ENCODE assay signal across 8 mouse cellular contexts in genomic region chr4:134468215-134468575, GRCm38 (mm10). TPM values are rescaled to one million over a fixed set of nuclear protein-coding genes. Genes with fewer than 3 reads are reported as not detected.
A peak's percentile ranks its signal among the peaks of the same experiment; 100 is the strongest.
DNase-seq lines count a peak whose midpoint lies in the region; ATAC-seq and TF ChIP-seq lines count a peak whose summit lies in the region.

Stmn1 (plus strand) TSS chr4:134468320.

- peak within 1 kb of the TSS; percentile 89 for H3K4me2 ChIP-seq in forebrain, embryonic 16.5 days (ENCODE audit: low read length)
- H3K4me2 ChIP-seq in lung, embryonic 15.5 days: peak within 1 kb of the TSS; percentile 99

- WGBS in forebrain, embryonic 16.5 days: under 1% methylated on average over 30 of the region's 31 CpGs
- WGBS in lung, embryonic 15.5 days: under 1% methylated on average over 31 of the region's 31 CpGs

- no peaks in the 10 kb centered on the region for H3K9me3 ChIP-seq in ES-E14 (ENCODE audit: control insufficient read depth, insufficient read depth, low read depth, low read length)
- H3K9me3 ChIP-seq in forebrain, embryonic 16.5 days (ENCODE audit: control insufficient read depth, low read length): no peaks in the 10 kb centered on the region
- H3K9me3 ChIP-seq in lung, embryonic 15.5 days: no peaks in the 10 kb centered on the region

- ATAC-seq in forebrain, embryonic 16.5 days: peak; percentile 96
- peak; percentile 95 for ATAC-seq in lung, embryonic 15.5 days (ENCODE audit: borderline replicate concordance, extremely low read depth, low FRiP score, low TSS enrichment)

- H3K36me3 ChIP-seq in ES-E14 (ENCODE audit: control insufficient read depth, insufficient read depth, low read length, poor library complexity, severe bottlenecking): peaks cover 14% of the 10 kb centered on the region
- peaks cover 22% of the 10 kb centered on the region for H3K36me3 ChIP-seq in forebrain, embryonic 16.5 days (ENCODE audit: control insufficient read depth, insufficient read depth)
- peaks cover 24% of the 10 kb centered on the region for H3K36me3 ChIP-seq in lung, embryonic 15.5 days

- peak within 1 kb of the TSS; percentile 88 to 92 for H3K4me3 ChIP-seq in ES-E14 (ENCODE audit: insufficient read depth in 1 of 2, low read depth in 1 of 2, low read length in 2 of 2, poor library complexity in 1 of 2, severe bottlenecking in 1 of 2)
- H3K4me3 ChIP-seq in forebrain, embryonic 16.5 days (replicated peaks; ENCODE audit: low read length): peak within 1 kb of the TSS; percentile 98
- peak within 1 kb of the TSS; percentile 99 for H3K4me3 ChIP-seq in lung, embryonic 15.5 days

- in situ Hi-C loops in ES-E14 (cut with MboI; ENCODE audit: low sequenced_read_pairs in 2 of 2, unreplicated experiment in 2 of 2): no loop called here

- peak within 1 kb of the TSS; percentile 89 for H3K9ac ChIP-seq in ES-E14 (ENCODE audit: insufficient read depth, low read depth, low read length, poor library complexity, severe bottlenecking)
- peak within 1 kb of the TSS; percentile 100 for H3K9ac ChIP-seq in forebrain, embryonic 16.5 days (replicated peaks; ENCODE audit: low read depth, low read length)
- peak within 1 kb of the TSS; percentile 95 for H3K9ac ChIP-seq in lung, embryonic 15.5 days

- peaks cover 10 to 12% of the 10 kb centered on the region in 2 experiments; a peak in 3 of 4 replicates for H3K4me1 ChIP-seq in ES-E14 (ENCODE audit: control insufficient read depth in 2 of 2, insufficient read depth in 2 of 2, low read length in 2 of 2, poor library complexity in 1 of 2)
- H3K4me1 ChIP-seq in forebrain, embryonic 16.5 days (replicated peaks; ENCODE audit: control insufficient read depth, insufficient read depth, low read length): peaks cover 41% of the 10 kb centered on the region
- H3K4me1 ChIP-seq in lung, embryonic 15.5 days: peaks cover 26% of the 10 kb centered on the region

- H3K27ac ChIP-seq in ES-E14 (ENCODE audit: insufficient read depth, low read depth, low read length, poor library complexity, severe bottlenecking): peak within 1 kb of the TSS; percentile 100
- peak within 1 kb of the TSS; percentile 100 for H3K27ac ChIP-seq in forebrain, embryonic 16.5 days (ENCODE audit: low read length)
- H3K27ac ChIP-seq in lung, embryonic 15.5 days: peak within 1 kb of the TSS; percentile 96

- H3K27me3 ChIP-seq in forebrain, embryonic 16.5 days (replicated peaks; ENCODE audit: control insufficient read depth, insufficient read depth, low read length): no peaks in the 10 kb centered on the region
- no peaks in the 10 kb centered on the region for H3K27me3 ChIP-seq in lung, embryonic 15.5 days

- DNase-seq in ES-E14 (ENCODE audit: low read depth, low spot score): peak; percentile 94
- DNase-seq in cerebellum, adult 11-12 months: peak; percentile 98
- DNase-seq in heart, postnatal 4 days: peak; percentile 95
- DNase-seq in layer of hippocampus, adult 8-10 months (ENCODE audit: low spot score in 2 of 2): peak; percentile 94 to 95
- peak; percentile 94 for DNase-seq in ovary, adult 18-20 months (ENCODE audit: low spot score)
- peak; percentile 94 for DNase-seq in thymus, postnatal 0 days (ENCODE audit: low spot score)

TF ChIP-seq in ES-E14, 5 proteins besides CTCF, POLR2A, EP300 and RAD21:
- no peak for TF ChIP-seq CHD2 (IDR thresholded peaks at IDR 0.05; ENCODE audit: low read depth, low read length)
- no peak for TF ChIP-seq ZC3H11A (IDR thresholded peaks at IDR 0.05; ENCODE audit: borderline replicate concordance, low read depth, low read length)
- TF ChIP-seq HCFC1 (IDR thresholded peaks at IDR 0.05; ENCODE audit: borderline replicate concordance, insufficient read depth, low read length): peak; percentile 88

RNA-seq across cellular contexts. Expression of gene Stmn1, which starts in this region (rescaled TPM):
- total RNA-seq in ES-E14 (2012; rRNA removed): 322 and 361 TPM in 2 replicates
- 7,901 and 8,250 TPM in 2 replicates for polyA plus RNA-seq in forebrain, embryonic 16.5 days (2015; fragmentation: Nextera tagmentation; extraction: Ambion mirVana)
- 100 to 1,000 TPM; 312 to 327 TPM for total RNA-seq in heart, postnatal 4 days (2021)
- 100 to 1,000 TPM; 367 to 422 (median 391) TPM for total RNA-seq in layer of hippocampus, adult 8-10 months (2022)
- polyA plus RNA-seq in lung, embryonic 15.5 days (2015; fragmentation: Nextera tagmentation; extraction: Ambion mirVana): 1,835 and 1,898 TPM in 2 replicates
- polyA plus RNA-seq in thymus, postnatal 0 days (2015; fragmentation: Nextera tagmentation; extraction: Ambion mirVana): 1,989 and 2,008 TPM in 2 replicates

Comparison
In these comparisons a context has a peak if more than half of its experiments do, and no peak if none do; other contexts are left out.
1. Peak in every context shown above with its lines: DNase-seq, ATAC-seq, H3K4me3 ChIP-seq and H3K27ac ChIP-seq.